Mouse (Mus musculus): ENCODE measurements around the gene Gm4952.

The Gm4952 gene

DNA sequence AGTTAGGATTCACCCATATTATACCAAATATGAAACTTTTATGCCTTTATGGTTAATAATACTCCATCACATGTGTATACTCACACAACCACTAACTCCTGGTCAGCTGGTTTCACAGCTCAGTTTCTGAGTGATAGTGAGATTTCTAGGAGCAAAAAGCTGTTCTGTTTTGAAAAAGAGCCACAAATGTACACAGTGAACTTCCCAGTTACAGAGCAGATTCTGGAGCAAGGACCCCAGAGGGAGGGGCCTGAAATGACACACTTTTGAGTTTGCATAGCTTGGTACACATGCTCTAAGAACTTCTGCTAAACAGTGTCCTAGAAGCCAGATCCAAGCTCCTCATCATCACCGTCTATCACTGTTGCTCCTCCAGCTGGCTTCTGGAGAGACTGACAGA lies at the start of gene Gm4952:
Gene Gm4952 (plus strand): TSS at position 301 of the 400 bp plus-strand sequence.
- no peak for DNase-seq (ENCODE audit: low spot score)

- DNase-seq (ENCODE audit: low spot score), result no peak
Observed at GRCm38 (mm10) chr19:12550005-12550942, 49.5 kb upstream of the Gm4952 start.

DNA sequence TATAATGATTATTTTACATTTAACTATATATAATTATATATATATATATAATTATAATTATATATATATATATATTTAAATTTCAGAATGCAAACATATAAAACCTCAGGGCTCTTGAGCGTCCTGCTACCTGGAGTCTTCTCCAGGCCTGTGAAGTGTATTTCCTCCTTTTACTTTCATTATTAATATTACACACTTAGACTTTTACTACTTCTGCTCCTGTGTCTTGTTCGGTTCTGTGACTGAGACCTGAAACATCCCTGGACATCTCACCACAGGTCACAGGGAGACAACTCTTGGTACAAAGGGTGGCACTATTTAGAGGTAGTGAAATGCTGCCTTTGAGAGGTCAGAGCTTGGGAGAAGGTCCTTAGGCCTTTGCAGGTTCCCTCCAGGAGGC lies 43.5 kb upstream of the Gm4952 start:
- no peak for DNase-seq (ENCODE audit: low spot score)

DNA sequence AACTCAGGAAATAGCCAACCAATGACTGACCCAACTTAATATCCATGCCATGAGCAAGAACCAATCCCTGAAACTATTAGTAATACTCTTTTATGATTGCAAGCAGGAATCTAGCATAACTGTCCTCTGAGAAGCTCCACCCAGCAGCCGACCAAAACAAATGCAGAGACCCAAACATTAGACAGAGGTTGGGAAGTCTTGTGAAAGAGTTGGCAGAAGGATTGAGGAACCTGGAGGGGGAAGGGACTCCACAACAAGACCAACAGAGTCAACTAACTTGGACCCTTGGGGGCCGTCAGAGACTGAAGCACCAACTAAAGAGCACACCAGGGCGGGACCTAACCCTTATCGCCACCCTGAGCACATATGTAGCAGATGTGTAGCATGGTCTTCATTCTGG lies 41.6 kb upstream of the Gm4952 start:
- no peak for DNase-seq (ENCODE audit: low spot score)

DNA sequence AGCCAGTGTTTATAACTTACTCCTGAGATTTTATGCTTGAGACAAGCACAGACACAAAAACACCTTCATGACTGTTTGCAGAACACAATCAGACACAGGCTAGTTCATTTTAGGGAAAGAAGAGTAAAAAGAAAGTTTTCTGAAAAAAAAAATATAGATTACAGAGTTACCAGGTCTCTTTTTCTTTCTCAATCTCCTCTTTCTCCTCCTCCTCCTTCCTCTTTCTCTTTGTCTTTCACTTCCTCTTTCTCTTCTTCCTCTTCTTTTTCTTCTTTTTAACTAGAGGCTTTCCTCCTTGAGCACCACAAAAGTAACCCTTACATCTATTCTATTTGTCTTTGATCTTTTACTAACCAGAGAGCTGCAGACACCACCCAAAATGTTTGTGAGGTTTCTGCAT lies 35.6 kb upstream of the Gm4952 start:
- DNase-seq (ENCODE audit: low spot score), result no peak

GRCm38 (mm10) chr19:12567011-12567410 lies 32.8 kb upstream of the Gm4952 start:
- no peak for DNase-seq (ENCODE audit: low spot score)

- DNase-seq (ENCODE audit: low spot score), result no peak
Observed at GRCm38 (mm10) chr19:12570866-12571265, 28.9 kb upstream of the Gm4952 start.

DNA sequence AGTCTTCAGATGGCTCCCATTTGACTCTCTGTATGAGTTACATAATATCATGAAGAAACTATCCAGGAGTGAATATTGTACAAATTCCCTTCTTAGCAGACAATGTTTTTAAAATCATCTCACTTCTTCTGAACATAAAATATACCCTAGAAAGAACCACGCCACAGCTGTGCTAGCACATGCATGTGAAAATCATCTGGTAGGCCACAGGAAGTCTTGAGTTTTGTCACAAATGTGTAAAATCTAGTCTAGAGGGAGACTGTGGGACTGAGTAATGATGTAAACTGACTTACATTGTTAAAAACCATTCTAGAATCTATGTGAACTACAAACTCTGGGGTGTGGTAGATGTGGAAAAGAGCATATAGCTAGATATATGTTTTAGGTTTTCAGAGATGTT lies 28.1 kb upstream of the Gm4952 start:
- no peak for DNase-seq (ENCODE audit: low spot score)

GRCm38 (mm10) chr19:12572614-12573265 lies 27.0 kb upstream of the Gm4952 start:
- no peak for DNase-seq (ENCODE audit: low spot score)

DNA sequence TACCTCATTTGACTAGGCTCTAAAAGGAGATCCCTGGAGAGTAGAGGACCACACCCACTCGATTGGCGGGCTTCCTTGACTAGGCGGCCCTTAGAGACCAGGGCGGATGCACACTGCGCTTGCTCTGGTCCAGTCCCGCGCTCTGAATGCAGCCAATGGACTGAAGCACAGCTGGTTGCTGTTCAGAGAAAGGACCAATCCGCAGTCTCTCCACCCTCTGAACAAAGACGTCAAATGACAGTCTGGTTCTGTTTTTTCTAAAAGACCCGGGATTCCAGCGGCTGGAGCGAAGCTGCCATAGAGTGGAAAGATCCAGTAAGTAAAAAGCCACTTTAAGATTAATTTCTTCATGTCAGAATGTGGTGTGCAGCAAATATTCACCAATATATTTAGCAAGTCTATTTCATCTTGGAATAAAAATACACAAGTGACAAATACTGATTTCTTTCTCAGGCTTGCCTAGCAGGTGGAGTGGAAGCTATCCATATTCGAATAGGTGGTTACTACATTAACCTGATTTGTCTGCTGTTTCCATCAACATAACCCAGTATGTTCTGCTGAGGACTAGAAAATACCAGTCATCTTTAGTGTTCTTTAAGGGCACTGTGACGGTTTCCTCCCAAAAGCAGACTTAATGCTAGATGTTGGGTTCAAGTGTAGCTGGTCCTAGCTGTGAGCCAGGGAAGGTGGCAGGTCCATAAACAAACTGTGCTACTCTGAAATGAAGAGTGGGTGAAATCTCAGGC lies 26.3 kb upstream of the Gm4952 start:
- DNase-seq (ENCODE audit: low spot score), result peak; percentile 61

- DNase-seq (ENCODE audit: low spot score), result no peak
Observed at GRCm38 (mm10) chr19:12574012-12574407, 25.8 kb upstream of the Gm4952 start.

GRCm38 (mm10) chr19:12575107-12575506 lies 24.7 kb upstream of the Gm4952 start:
- DNase-seq (ENCODE audit: low spot score), result no peak

GRCm38 (mm10) chr19:12575514-12575913 lies 24.3 kb upstream of the Gm4952 start:
- DNase-seq (ENCODE audit: low spot score), result no peak

DNA sequence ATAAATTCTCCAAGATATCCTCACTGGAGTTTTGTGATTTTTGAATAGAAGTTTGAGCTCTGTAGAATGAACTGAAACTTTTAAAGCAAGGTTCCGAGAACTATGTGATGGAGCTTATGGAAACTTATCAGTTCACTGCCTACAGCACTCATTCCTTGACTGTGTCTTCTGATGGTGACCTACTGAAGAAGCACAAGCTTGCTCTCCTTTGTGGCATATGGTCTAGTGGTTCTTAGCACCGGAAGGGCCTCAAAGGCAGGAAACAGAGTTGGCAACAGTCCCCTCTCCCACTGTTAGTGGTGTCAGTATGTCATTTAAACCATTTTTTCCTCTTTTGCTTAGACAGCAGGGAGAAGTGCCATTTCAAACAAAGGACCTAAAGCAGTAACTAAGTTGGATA lies 23.1 kb upstream of the Gm4952 start:
- DNase-seq (ENCODE audit: low spot score), result no peak

- DNase-seq (ENCODE audit: low spot score), result no peak
Observed at GRCm38 (mm10) chr19:12585310-12585709, 14.5 kb upstream of the Gm4952 start.

GRCm38 (mm10) chr19:12591908-12592307 lies 7.9 kb upstream of the Gm4952 start:
- peak; percentile 57 for DNase-seq (ENCODE audit: low spot score)

DNA sequence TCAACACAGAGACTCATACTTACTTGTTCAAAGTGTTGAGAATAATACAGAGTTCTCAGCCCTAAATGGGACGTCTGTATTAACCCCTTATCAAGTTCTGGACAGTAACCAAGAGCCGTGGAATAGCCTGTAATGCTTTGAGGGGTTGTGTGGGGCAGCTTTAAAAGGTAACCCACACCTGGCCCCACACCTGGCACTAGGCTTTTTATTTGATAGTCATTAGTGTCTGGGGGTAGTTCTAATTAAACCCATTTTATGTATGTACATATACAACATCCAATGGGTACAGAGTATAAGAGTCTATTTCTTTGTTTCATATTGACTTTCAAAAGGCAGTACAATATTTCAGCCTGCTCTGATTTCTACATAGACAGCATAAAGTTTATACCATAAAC lies 4.6 kb upstream of the Gm4952 start:
- no peak for DNase-seq (ENCODE audit: low spot score)

GRCm38 (mm10) chr19:12595530-12596289 lies 4.1 kb upstream of the Gm4952 start:
- DNase-seq (ENCODE audit: low spot score), result peak; percentile 24

DNA sequence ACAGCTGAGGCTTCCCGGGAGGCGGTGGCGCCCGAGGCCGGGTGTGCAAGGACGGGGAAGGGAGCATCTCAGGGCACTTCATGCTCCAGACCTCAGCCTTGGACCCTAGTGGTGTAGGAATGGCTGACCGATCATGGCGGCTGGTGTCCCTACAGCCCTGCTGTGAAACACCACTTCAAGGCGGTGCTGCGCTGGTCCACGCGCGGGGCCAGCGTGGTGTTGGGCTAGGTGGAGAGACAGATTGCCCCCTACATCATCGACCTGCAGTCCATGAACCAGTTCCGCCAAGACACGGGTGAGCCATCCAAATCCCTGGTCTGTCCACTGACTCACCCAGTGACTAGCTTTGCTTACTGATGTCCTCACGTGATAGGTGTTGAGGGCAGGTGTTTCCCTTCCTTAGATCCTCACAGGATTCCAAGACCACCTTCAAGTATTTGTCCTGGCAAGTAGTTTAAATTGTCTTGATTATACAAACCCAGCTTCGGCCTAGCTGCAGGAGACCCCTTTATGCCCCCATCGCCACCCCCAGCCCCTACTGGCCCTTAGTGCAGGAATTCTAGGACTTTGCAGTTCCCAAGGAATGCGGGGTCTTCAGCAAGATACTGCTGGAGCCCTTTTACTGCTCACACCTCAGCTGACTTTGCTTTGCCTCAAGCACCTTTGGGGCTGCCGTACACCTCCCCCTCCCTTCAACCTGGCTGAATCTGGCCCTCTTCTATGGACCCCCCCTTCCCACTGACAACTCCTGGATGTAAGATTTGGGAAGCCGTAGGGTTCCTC lies 3.3 kb upstream of the Gm4952 start:
- DNase-seq (ENCODE audit: low spot score), result no peak

- no peak for DNase-seq (ENCODE audit: low spot score)
Observed at GRCm38 (mm10) chr19:12597073-12597405, 2.7 kb upstream of the Gm4952 start.

GRCm38 (mm10) chr19:12598674-12599073 lies 1.1 kb upstream of the Gm4952 start:
- DNase-seq (ENCODE audit: low spot score), result no peak
